Mouse (Mus musculus) MEL (cell line): ENCODE results near the gene Naa80.

Source experiments
- CHD2 ChIP-seq: IDR thresholded peaks from 2 replicates; pipeline ENCODE4 v1.6.1; 2011; ENCODE audit warnings: low read length, improper control_type of control experiment
- CTCF ChIP-seq, 3 experiments: IDR thresholded peaks in 2 of 3; conservative IDR thresholded peaks in 1 of 3; 2 replicates each; pipeline ENCODE4 v1.5.1; 2011 to 2012; ENCODE audit warnings: low read length in 3 of 3, low read depth in 2 of 3, mild to moderate bottlenecking in 2 of 3, improper control_type of control experiment in 1 of 3, inconsistent platforms in 1 of 3, mixed read lengths in 1 of 3, moderate library complexity in 1 of 3; ENCODE audit not compliant: control insufficient read depth in 1 of 3, insufficient read depth in 1 of 3, poor library complexity in 1 of 3, severe bottlenecking in 1 of 3
- EP300 ChIP-seq, 2 experiments: IDR thresholded peaks; 2 replicates each; pipeline ENCODE4 v1.6.1; 2011; ENCODE audit warnings: improper control_type of control experiment in 2 of 2, low read length in 2 of 2, low read depth in 1 of 2, mild to moderate bottlenecking in 1 of 2
- GATA1 ChIP-seq: IDR thresholded peaks from 2 replicates; pipeline ENCODE4 v1.6.1; 2011; ENCODE audit warnings: low read depth, low read length, improper control_type of control experiment
- MYC ChIP-seq: IDR thresholded peaks from 2 replicates; pipeline ENCODE4 v1.6.1; 2011; ENCODE audit warnings: low read depth, mild to moderate bottlenecking, low read length, improper control_type of control experiment, moderate library complexity
- POLR2A ChIP-seq, 2 experiments: IDR thresholded peaks; 2 replicates each; pipeline ENCODE4 v1.6.1; 2011 to 2012; ENCODE audit warnings: low read length in 2 of 2, mild to moderate bottlenecking in 2 of 2, control low read depth in 1 of 2, improper control_type of control experiment in 1 of 2, low read depth in 1 of 2, moderate library complexity in 1 of 2; ENCODE audit not compliant: control insufficient read depth in 1 of 2, insufficient read depth in 1 of 2, poor library complexity in 1 of 2
- SMC3 ChIP-seq: IDR thresholded peaks from 2 replicates; pipeline ENCODE4 v1.6.1; 2011; ENCODE audit warnings: low read depth, low read length, improper control_type of control experiment
- TAL1 ChIP-seq: IDR thresholded peaks from 2 replicates; pipeline ENCODE4 v1.6.1; 2012; ENCODE audit warnings: mild to moderate bottlenecking, inconsistent platforms, low read length, moderate library complexity, mixed read lengths
- UBTF ChIP-seq: IDR thresholded peaks from 2 replicates; pipeline ENCODE4 v1.6.1; 2012; ENCODE audit warnings: low read depth, mild to moderate bottlenecking, inconsistent platforms, low read length, improper control_type of control experiment, moderate library complexity, borderline replicate concordance; ENCODE audit not compliant: insufficient read depth

DNA sequence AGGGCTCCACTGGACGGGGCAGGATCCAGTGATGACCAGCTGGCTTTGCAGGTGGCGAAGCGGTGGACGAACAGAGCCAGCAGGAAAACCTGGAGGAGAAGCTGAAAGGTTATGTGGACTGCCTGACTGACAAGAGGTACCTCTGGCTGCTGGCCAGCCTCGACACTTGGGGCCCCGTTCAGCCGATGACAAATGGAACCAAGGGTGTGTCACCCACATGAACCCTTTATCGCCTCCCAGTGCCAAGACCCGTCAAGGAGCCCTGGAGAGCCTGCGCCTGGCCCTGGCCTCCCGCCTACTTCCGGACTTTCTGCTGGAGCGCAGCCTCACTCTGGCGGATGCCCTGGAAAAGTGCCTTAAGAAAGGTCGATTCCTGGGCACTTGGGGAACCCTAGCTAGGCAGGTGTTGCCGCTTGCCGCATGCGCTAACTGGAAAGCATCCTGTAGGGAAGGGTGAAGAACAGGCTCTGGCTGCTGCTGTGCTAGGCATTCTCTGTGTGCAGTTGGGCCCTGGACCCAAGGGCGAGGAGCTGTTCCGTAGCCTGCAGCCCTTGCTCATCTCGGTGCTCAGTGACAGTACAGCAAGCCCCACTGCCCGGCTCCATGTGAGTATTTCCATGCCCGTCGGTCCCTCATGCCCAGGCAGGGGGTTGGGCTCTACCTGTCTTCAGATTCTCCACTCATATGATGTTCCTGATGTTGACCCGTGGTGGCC, 11.5 kb downstream of the Naa80 start:
- peak; percentile 53 to 72; a peak in 3 of 4 replicates for TF ChIP-seq EP300 (IDR thresholded peaks at IDR 0.05; ENCODE audit: low read depth in 1 of 2, low read length in 2 of 2)
- TF ChIP-seq CTCF (IDR thresholded peaks at IDR 0.05 in 2 of 3, conservative IDR thresholded peaks at IDR 0.05 in 1 of 3; ENCODE audit: control insufficient read depth in 1 of 3, insufficient read depth in 1 of 3, low read depth in 2 of 3, low read length in 3 of 3, poor library complexity in 1 of 3, severe bottlenecking in 1 of 3), result peak in 1 of 3 experiments; percentile 10; a peak in 1 of 6 replicates
- peak in 1 of 2 experiments; percentile 26; a peak in 1 of 4 replicates for TF ChIP-seq POLR2A (IDR thresholded peaks at IDR 0.05; ENCODE audit: control insufficient read depth in 1 of 2, insufficient read depth in 1 of 2, low read depth in 1 of 2, low read length in 2 of 2, poor library complexity in 1 of 2)
- TF ChIP-seq GATA1, result peak; percentile 42; the same call in 1 of the 2 replicates
- no peak for TF ChIP-seq MYC
- TF ChIP-seq CHD2, result no peak
- TF ChIP-seq SMC3, result no peak
- TF ChIP-seq UBTF, result no peak
- no peak for TF ChIP-seq TAL1
